Mouse (Mus musculus): ENCODE measurements around the gene Ebf4. TPM values are rescaled to one million over a fixed set of nuclear protein-coding genes. Genes with fewer than 3 reads are reported as not detected.
A peak's percentile ranks its signal among the peaks of the same experiment; 100 is the strongest.

Gene Ebf4
- polyA plus RNA-seq, 1 experiment from 2014 or later = 0.58 TPM

DNA sequence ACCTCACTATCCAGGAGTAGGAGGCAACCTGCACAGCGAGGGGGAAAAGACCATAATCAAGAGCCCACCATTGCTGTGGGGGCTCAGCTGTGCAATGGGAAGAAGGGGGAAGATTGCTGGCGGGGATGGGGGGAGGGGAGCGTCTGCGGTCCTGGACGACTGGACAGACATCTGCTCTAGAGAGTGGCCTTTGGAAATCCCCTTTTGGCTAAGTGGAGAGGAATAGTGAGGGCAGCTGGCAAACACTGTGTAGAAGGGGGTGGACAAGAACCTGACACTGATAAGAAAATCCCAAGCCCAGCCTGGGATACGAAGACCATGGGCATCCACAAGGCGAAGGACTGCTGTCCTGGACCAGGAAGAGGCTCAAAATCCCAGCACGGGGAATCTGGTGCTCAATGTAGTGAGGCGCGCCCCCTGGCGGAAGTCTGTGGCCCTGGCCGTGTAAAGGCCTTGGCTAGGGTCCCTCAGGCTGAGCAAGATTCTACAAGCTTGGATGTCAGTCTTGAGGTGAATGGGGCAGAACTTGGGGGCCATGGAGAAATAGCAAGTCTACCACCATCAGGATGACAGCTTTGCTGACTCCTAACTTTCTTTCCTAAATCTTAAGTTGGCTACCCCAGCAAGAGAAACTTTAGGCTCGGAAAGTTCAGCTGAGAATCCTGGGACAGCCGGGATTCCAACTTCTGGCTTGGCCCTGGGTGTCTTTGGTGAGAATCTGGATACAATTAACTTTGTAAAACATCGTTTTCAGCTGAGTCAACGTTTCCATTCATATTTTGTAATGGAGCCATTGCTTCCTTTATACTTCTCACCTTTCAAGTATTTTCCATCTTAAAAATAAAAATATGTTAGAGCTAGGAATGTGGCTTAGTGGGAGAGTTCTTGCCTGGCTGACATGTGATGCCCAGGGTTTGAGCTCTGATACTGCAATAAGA, 116.9 kb downstream of the Ebf4 start:
- H3K27me3 ChIP-seq = no peaks in the 10 kb centered on the region
- H3K36me3 ChIP-seq = no peaks in the 10 kb centered on the region
- no peak overlapping the region for H3K27ac ChIP-seq
- ATAC-seq (replicated peaks; ENCODE audit: insufficient number of reproducible peaks, insufficient read depth, low FRiP score, low read depth) = 0 out of 2 replicates have a peak, but pooled peaks have one; percentile 73
- peaks cover 6% of the 10 kb centered on the region; the same call in 1 of the 2 replicates for H3K4me1 ChIP-seq (replicated peaks)
- WGBS = 32% methylated on average over 16 of the region's 16 CpGs
- no peaks in the 10 kb centered on the region for H3K9me3 ChIP-seq (replicated peaks)
- H3K9ac ChIP-seq = no peak overlapping the region
- H3K4me2 ChIP-seq = no peak overlapping the region
- no peak overlapping the region for H3K4me3 ChIP-seq

DNA sequence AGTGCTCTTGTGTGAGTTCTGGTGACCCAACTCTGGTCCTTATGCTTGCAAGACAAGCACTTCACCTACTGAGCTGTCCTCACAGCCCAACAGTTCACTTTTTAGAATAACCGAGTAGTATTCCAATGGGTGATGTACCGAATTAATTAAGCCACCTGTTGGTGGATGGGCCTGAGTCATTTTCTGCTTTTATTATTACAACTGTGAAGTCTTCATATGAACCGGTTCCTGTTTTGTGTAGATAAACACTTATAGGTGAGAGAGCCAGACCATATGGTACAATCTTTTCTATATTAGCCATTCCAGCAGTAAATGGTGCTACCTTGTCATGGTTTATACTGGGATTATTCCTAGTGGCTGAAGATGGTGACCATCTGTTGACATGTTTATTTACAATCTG, 117.8 kb downstream of the Ebf4 start:
- 73% methylated on average over 3 of the region's 3 CpGs for WGBS

DNA sequence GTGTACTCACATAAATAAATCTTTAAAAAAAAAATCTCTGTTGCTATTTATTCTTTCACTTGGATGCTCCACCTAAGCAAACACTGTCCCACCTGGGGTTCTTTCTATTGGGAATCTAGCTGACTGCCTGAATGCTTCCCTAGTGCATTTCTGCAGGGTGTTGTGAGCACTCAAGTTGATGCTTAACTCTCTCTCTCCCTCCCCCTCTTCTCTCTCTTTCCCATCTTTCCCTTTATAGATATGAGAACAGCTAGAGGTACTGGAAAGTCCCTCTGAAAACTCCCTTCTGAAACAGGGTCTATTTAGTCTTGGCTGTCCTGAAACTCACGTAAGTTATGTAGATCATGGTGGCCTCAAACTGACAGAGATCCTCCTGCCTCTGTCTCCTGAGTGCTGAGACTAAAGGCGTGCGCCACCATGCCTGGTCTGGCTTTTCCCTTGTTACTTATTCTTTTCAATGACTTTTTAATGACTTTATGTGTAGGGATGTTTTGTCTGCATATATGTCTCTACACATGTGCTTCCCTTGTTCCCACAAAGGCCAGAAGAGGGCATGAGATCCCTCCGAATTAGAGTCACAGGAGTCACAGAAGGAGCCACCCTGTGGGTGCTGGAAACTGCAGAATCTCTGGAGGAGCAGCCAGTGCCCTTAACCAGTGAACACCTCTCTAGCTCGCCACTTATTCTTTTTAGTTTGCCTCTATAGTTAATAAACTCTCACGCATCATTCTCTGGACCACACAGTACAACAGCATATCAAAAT, 119.3 kb downstream of the Ebf4 start:
- 72% methylated on average over 6 of the region's 6 CpGs for WGBS

More for the DNA sequence above, 117.8 kb downstream of the Ebf4 start:
- Histone ChIP-seq H3K4me3 (no peak overlapping the region), H3K9ac (no peak overlapping the region), H3K9me3 (replicated peaks) (no peaks in the 10 kb centered on the region), H3K27me3 (no peaks in the 10 kb centered on the region), H3K4me1 (replicated peaks) (peaks cover 6% of the 10 kb centered on the region; the same call in 1 of the 2 replicates), H3K4me2 (no peak overlapping the region), H3K27ac (no peak overlapping the region), H3K36me3 (no peaks in the 10 kb centered on the region)
- no peak for ATAC-seq (replicated peaks; ENCODE audit: insufficient number of reproducible peaks, insufficient read depth, low FRiP score, low read depth)

More for the DNA sequence above, 119.3 kb downstream of the Ebf4 start:
- no peak for ATAC-seq (replicated peaks; ENCODE audit: insufficient number of reproducible peaks, insufficient read depth, low FRiP score, low read depth)
- no peaks in the 10 kb centered on the region for H3K9me3 ChIP-seq (replicated peaks)
- no peaks in the 10 kb centered on the region for H3K27me3 ChIP-seq
- no peak overlapping the region for H3K9ac ChIP-seq
- H3K4me2 ChIP-seq = no peak overlapping the region
- no peak overlapping the region for H3K4me3 ChIP-seq
- 0 out of 2 replicates have a peak, but pooled peaks cover 2% of the 10 kb centered on the region for H3K4me1 ChIP-seq (replicated peaks)
- H3K36me3 ChIP-seq = peaks cover 6% of the 10 kb centered on the region; the same call in 1 of the 2 replicates
- no peak overlapping the region for H3K27ac ChIP-seq

Other genes with a start within 250 kb of the Ebf4 start
- not detected in 2 replicates for gene Tgm6, start 182.8 kb upstream of the Ebf4 start, polyA plus RNA-seq (2015; fragmentation: Nextera tagmentation; extraction: Ambion mirVana)
- 361 and 429 TPM in 2 replicates for gene Snrpb, start 115.8 kb upstream of the Ebf4 start, polyA plus RNA-seq (2015; fragmentation: Nextera tagmentation; extraction: Ambion mirVana)
- gene Tmc2, start 100.0 kb upstream of the Ebf4 start, polyA plus RNA-seq (2015; fragmentation: Nextera tagmentation; extraction: Ambion mirVana) = not detected in 2 replicates
- gene Nop56, start 20.7 kb upstream of the Ebf4 start, polyA plus RNA-seq (2015; fragmentation: Nextera tagmentation; extraction: Ambion mirVana) = 103 and 150 TPM in 2 replicates
- 288 and 290 TPM in 2 replicates for gene Idh3b, start 10.6 kb upstream of the Ebf4 start, polyA plus RNA-seq (2015; fragmentation: Nextera tagmentation; extraction: Ambion mirVana)
- gene Cpxm1, start 102.4 kb downstream of the Ebf4 start, polyA plus RNA-seq (2015; fragmentation: Nextera tagmentation; extraction: Ambion mirVana) = 30.8 and 49.7 TPM in 2 replicates
- not detected in 2 replicates for gene Gm28372, start 110.1 kb downstream of the Ebf4 start, polyA plus RNA-seq (2015; fragmentation: Nextera tagmentation; extraction: Ambion mirVana)
- not detected in 2 replicates for gene 1700020A23Rik, start 110.1 kb downstream of the Ebf4 start, polyA plus RNA-seq (2015; fragmentation: Nextera tagmentation; extraction: Ambion mirVana)
- not detected in 2 replicates for gene Tmem239, start 111.3 kb downstream of the Ebf4 start, polyA plus RNA-seq (2015; fragmentation: Nextera tagmentation; extraction: Ambion mirVana)
- gene Vps16, start 129.2 kb downstream of the Ebf4 start, polyA plus RNA-seq (2015; fragmentation: Nextera tagmentation; extraction: Ambion mirVana) = 49.0 and 58.2 TPM in 2 replicates
- 7.1 and 7.2 TPM in 2 replicates for gene Pced1a, start 129.5 kb downstream of the Ebf4 start, polyA plus RNA-seq (2015; fragmentation: Nextera tagmentation; extraction: Ambion mirVana)
- 60.7 and 73.6 TPM in 2 replicates for gene Ptpra, start 155.1 kb downstream of the Ebf4 start, polyA plus RNA-seq (2015; fragmentation: Nextera tagmentation; extraction: Ambion mirVana)

Data from heart, embryonic 15.5 days (tissue).